Mouse (Mus musculus): Measurements from ENCODE around the gene Cfb.

GRCm38 (mm10) chr17:34838785-34839184 lies 23.5 kb downstream of the Cfb start:
- TF ChIP-seq CTCF (IDR thresholded peaks at IDR 0.05; ENCODE audit: low read depth) (no peak), EP300 (optimal IDR thresholded peaks at IDR 0.05) (no peak)

All from stomach, postnatal 0 days (tissue).